Mouse (Mus musculus) embryonic facial prominence, embryonic 15.5 days (tissue): ENCODE measurements at regions not wholly inside any gene's neighbourhood (a gene's known extent, or its start where the extent isn't known, plus 50 kb on each side); places are given as distances from the start of the nearest gene placed in this dataset.
A peak's percentile ranks its signal among the peaks of the same experiment; 100 is the strongest.

Experiments
- ATAC-seq: fragments of 200-750 bp; cut with Nextera tagmentation; 2 replicates; pipeline ENCODE4 v1.8.0; 2017; ENCODE audit warnings: low read depth, moderate TSS enrichment; ENCODE audit not compliant: insufficient number of reproducible peaks, low FRiP score, low TSS enrichment
- H3K27ac ChIP-seq: fragments of 300-500 bp; sonication (generic); replicated peaks from 2 replicates; pipeline ENCODE4 v1.5.1; 2015; ENCODE audit warnings: mild to moderate bottlenecking, inconsistent platforms
- H3K27me3 ChIP-seq: fragments of 300-500 bp; sonication (generic); 2 replicates; pipeline ENCODE4 v1.6.1; 2015; ENCODE audit warnings: inconsistent platforms
- H3K36me3 ChIP-seq: fragments of 300-500 bp; sonication (generic); 2 replicates; pipeline ENCODE4 v1.6.1; 2015; ENCODE audit warnings: mild to moderate bottlenecking, inconsistent platforms
- H3K4me1 ChIP-seq: fragments of 300-500 bp; sonication (generic); 2 replicates; pipeline ENCODE4 v1.6.1; 2015; ENCODE audit warnings: inconsistent platforms
- H3K4me2 ChIP-seq: fragments of 300-500 bp; sonication (generic); replicated peaks from 2 replicates; pipeline ENCODE4 v1.6.1; 2015; ENCODE audit warnings: mild to moderate bottlenecking, inconsistent platforms
- H3K4me3 ChIP-seq: fragments of 300-500 bp; sonication (generic); replicated peaks from 2 replicates; pipeline ENCODE4 v1.5.1; 2015; ENCODE audit warnings: mild to moderate bottlenecking, inconsistent platforms
- H3K9ac ChIP-seq: fragments of 300-500 bp; sonication (generic); 2 replicates; pipeline ENCODE4 v1.6.1; 2015; ENCODE audit warnings: inconsistent platforms
- H3K9me3 ChIP-seq: fragments of 300-500 bp; sonication (generic); replicated peaks from 2 replicates; pipeline ENCODE4 v1.6.1; 2016; ENCODE audit warnings: inconsistent platforms
- WGBS: fragments of 180-500 bp; shearing (Covaris S2); methylation state at CpG from one replicate; pipeline ENCODE4 v1.1.7; 2015; 5-methylcytosine and 5-hydroxymethylcytosine counted together

- Histone ChIP-seq H3K4me3 (no peak overlapping the region), H3K4me1 (no peaks in the 10 kb centered on the region), H3K27ac (no peak overlapping the region), H3K4me2 (no peak overlapping the region), H3K9me3 (no peaks in the 10 kb centered on the region), H3K27me3 (no peaks in the 10 kb centered on the region), H3K9ac (no peak overlapping the region), H3K36me3 (no peaks in the 10 kb centered on the region)
- no peak for ATAC-seq
- WGBS: 82% methylated on average over 4 of the region's 4 CpGs
Measured at GRCm38 (mm10) chr11:25330696-25331095, 879.9 kb downstream of the 5730522E02Rik start.

- Histone ChIP-seq H3K27me3 (no peaks in the 10 kb centered on the region), H3K4me1 (no peaks in the 10 kb centered on the region), H3K36me3 (no peaks in the 10 kb centered on the region), H3K4me2 (no peak overlapping the region), H3K27ac (no peak overlapping the region), H3K4me3 (no peak overlapping the region), H3K9ac (no peak overlapping the region), H3K9me3 (no peaks in the 10 kb centered on the region)
- no peak for ATAC-seq
Measured at GRCm38 (mm10) chr11:25322426-25322825, 888.1 kb downstream of the 5730522E02Rik start.

GRCm38 (mm10) chr11:25321494-25321893 is 889.1 kb downstream of the 5730522E02Rik start:
- H3K27ac ChIP-seq: no peak overlapping the region
- no peak for ATAC-seq
- 77% methylated on average over 4 of the region's 4 CpGs for WGBS

GRCm38 (mm10) chr11:25314645-25315044 is 895.9 kb downstream of the 5730522E02Rik start:
- Histone ChIP-seq H3K4me3 (no peak overlapping the region), H3K36me3 (no peaks in the 10 kb centered on the region), H3K27me3 (no peaks in the 10 kb centered on the region), H3K4me2 (no peak overlapping the region), H3K9ac (no peak overlapping the region), H3K9me3 (no peaks in the 10 kb centered on the region), H3K4me1 (no peaks in the 10 kb centered on the region), H3K27ac (no peak overlapping the region)
- no peak for ATAC-seq
- 54% methylated on average over 10 of the region's 10 CpGs for WGBS

More at GRCm38 (mm10) chr11:25321494-25321893, 889.1 kb downstream of the 5730522E02Rik start:
- no peak overlapping the region for H3K4me3 ChIP-seq
- no peak overlapping the region for H3K9ac ChIP-seq
- H3K9me3 ChIP-seq: no peaks in the 10 kb centered on the region
- no peak overlapping the region for H3K4me2 ChIP-seq
- H3K27me3 ChIP-seq: no peaks in the 10 kb centered on the region
- H3K36me3 ChIP-seq: no peaks in the 10 kb centered on the region
- no peaks in the 10 kb centered on the region for H3K4me1 ChIP-seq

GRCm38 (mm10) chr11:25313879-25314278 is 896.7 kb downstream of the 5730522E02Rik start:
- Histone ChIP-seq H3K27ac (no peak overlapping the region), H3K4me2 (no peak overlapping the region), H3K9me3 (no peaks in the 10 kb centered on the region), H3K36me3 (no peaks in the 10 kb centered on the region), H3K4me3 (no peak overlapping the region), H3K27me3 (no peaks in the 10 kb centered on the region), H3K4me1 (no peaks in the 10 kb centered on the region), H3K9ac (no peak overlapping the region)
- WGBS: 34% methylated on average over 8 of the region's 8 CpGs
- no peak for ATAC-seq

- no peaks in the 10 kb centered on the region for H3K4me1 ChIP-seq
- no peaks in the 10 kb centered on the region for H3K9me3 ChIP-seq
- WGBS: 54% methylated on average over 4 of the region's 4 CpGs
- H3K4me3 ChIP-seq: no peak overlapping the region
- no peaks in the 10 kb centered on the region for H3K36me3 ChIP-seq
- H3K9ac ChIP-seq: no peak overlapping the region
- ATAC-seq: no peak
- H3K27ac ChIP-seq: no peak overlapping the region
- H3K27me3 ChIP-seq: no peaks in the 10 kb centered on the region
- H3K4me2 ChIP-seq: no peak overlapping the region
Measured at GRCm38 (mm10) chr11:25313308-25313707, 897.3 kb downstream of the 5730522E02Rik start.

- no peak overlapping the region for H3K4me3 ChIP-seq
- no peak; the same call in 1 of the 2 replicates for ATAC-seq
- no peaks in the 10 kb centered on the region for H3K9me3 ChIP-seq
- no peaks in the 10 kb centered on the region for H3K4me1 ChIP-seq
- 56% methylated on average over 3 of the region's 3 CpGs for WGBS
- H3K4me2 ChIP-seq: no peak overlapping the region
- H3K36me3 ChIP-seq: no peaks in the 10 kb centered on the region
- no peaks in the 10 kb centered on the region for H3K27me3 ChIP-seq
- no peak overlapping the region for H3K27ac ChIP-seq
- no peak overlapping the region for H3K9ac ChIP-seq
Measured at GRCm38 (mm10) chr11:25310754-25311153, 899.8 kb downstream of the 5730522E02Rik start.

GRCm38 (mm10) chr11:25301130-25301529 is 909.4 kb downstream of the 5730522E02Rik start:
- no peaks in the 10 kb centered on the region for H3K27me3 ChIP-seq
- no peak overlapping the region for H3K4me2 ChIP-seq
- H3K4me3 ChIP-seq: no peak overlapping the region
- 18% methylated on average over 9 of the region's 9 CpGs for WGBS
- H3K9me3 ChIP-seq: no peaks in the 10 kb centered on the region
- no peak for ATAC-seq
- no peak overlapping the region for H3K9ac ChIP-seq
- no peaks in the 10 kb centered on the region for H3K36me3 ChIP-seq
- no peaks in the 10 kb centered on the region for H3K4me1 ChIP-seq
- no peak overlapping the region for H3K27ac ChIP-seq

- peak overlapping the region; percentile 37 for H3K4me2 ChIP-seq
- H3K4me3 ChIP-seq: peak overlapping the region; percentile 19
- no peak for ATAC-seq
- no peaks in the 10 kb centered on the region for H3K36me3 ChIP-seq
- 45% methylated on average over 13 of the region's 13 CpGs for WGBS
- no peak overlapping the region for H3K9ac ChIP-seq
- peaks cover 4% of the 10 kb centered on the region; the same call in 1 of the 2 replicates for H3K4me1 ChIP-seq
- H3K9me3 ChIP-seq: no peaks in the 10 kb centered on the region
- H3K27ac ChIP-seq: no peak overlapping the region
- H3K27me3 ChIP-seq: no peaks in the 10 kb centered on the region
Measured at GRCm38 (mm10) chr11:25288346-25288745, 922.2 kb downstream of the 5730522E02Rik start.

- Histone ChIP-seq H3K4me3 (peak overlapping the region; percentile 19), H3K9ac (no peak overlapping the region), H3K27ac (no peak overlapping the region), H3K36me3 (no peaks in the 10 kb centered on the region), H3K4me1 (peaks cover 4% of the 10 kb centered on the region; the same call in 1 of the 2 replicates), H3K27me3 (no peaks in the 10 kb centered on the region), H3K9me3 (no peaks in the 10 kb centered on the region), H3K4me2 (peak overlapping the region; percentile 37)
- WGBS: 75% methylated on average over 13 of the region's 13 CpGs
- ATAC-seq: no peak
Measured at GRCm38 (mm10) chr11:25287458-25288247, 922.9 kb downstream of the 5730522E02Rik start.

GRCm38 (mm10) chr11:25269936-25270540 is 940.5 kb downstream of the 5730522E02Rik start:
- H3K4me2 ChIP-seq: no peak overlapping the region
- no peaks in the 10 kb centered on the region for H3K27me3 ChIP-seq
- no peaks in the 10 kb centered on the region for H3K9me3 ChIP-seq
- WGBS: 23% methylated on average over 7 of the region's 7 CpGs
- H3K4me1 ChIP-seq: no peaks in the 10 kb centered on the region
- H3K9ac ChIP-seq: no peak overlapping the region
- H3K36me3 ChIP-seq: no peaks in the 10 kb centered on the region
- no peak overlapping the region for H3K4me3 ChIP-seq
- ATAC-seq: no peak
- H3K27ac ChIP-seq: no peak overlapping the region
